Mouse (Mus musculus): ENCODE measurements around the gene Phxr2.

The Phxr2 gene

DNA sequence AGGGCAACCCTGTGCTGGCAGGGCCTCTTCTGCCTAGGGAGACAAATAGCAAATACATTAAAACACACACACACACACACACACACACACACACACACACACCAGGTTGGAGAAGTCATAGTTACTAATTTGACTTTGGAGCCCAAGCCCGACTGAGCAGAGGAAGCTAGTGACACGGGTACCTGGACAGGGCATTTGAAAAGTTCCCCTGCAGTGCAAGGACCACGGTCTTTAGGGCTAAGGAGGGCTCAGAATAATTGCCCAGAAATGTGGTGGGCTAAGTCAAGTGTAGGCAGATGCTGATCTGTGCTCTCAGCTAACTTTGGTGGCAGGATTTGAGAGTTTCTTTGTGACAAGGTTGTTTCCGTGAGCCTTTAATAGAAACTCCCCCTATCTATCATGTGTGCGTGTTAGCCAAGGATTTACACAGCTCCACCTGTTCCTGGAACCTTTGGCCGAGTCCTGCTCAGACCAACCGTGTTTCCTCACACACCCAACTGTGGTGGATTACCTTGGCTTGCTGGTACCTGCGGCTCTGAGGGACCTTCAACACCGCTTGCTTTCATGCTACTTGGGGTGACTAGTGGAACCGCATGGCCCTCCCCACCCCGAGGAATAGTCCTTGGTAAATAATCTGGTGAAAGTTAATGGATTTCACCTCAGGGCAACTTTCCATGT, 6.6 kb upstream of the Phxr2 start:
- DNase-seq (ENCODE audit: low spot score) = no peak

DNA sequence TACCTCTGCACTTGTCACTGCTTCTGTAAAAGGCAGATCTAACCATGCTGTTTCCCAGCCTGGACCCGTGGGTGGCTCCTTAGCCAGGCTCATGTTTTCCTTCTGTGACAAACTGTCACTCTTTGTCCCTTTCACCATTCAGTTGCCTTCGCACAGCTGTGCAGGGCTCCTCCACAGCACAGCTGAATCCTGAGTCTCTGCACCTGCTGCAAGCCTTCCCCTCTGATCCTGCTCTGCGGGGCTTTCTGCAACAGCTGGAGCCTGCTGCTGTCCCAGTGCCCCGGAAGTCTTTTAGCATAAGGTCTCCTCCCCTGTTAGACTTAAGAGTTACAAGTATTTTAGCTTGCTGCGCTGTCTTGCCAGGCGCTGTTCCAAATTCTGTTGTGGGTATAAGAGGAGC, 6.1 kb upstream of the Phxr2 start:
- no peak for DNase-seq (ENCODE audit: low spot score)

DNA sequence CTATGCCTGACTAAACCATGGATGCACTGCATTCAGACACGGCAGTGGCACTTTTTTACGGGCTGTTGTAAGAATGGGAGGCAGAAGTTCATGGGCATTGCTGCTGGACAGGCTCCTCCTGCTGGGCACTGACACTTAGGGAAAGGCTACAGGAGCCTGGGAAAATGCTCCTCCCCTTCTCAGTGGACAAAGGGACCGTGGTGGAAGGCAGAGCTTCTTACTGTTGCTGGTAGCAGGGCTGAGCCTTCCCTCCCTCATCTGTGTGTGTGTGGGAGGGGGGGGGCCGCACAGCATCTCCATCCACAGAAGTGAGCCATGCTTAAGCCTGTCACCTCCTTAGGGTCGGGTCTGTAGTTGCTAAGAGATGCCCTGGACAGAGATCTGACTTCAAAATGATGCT, 5.2 kb upstream of the Phxr2 start:
- DNase-seq (ENCODE audit: low spot score) = no peak

DNA sequence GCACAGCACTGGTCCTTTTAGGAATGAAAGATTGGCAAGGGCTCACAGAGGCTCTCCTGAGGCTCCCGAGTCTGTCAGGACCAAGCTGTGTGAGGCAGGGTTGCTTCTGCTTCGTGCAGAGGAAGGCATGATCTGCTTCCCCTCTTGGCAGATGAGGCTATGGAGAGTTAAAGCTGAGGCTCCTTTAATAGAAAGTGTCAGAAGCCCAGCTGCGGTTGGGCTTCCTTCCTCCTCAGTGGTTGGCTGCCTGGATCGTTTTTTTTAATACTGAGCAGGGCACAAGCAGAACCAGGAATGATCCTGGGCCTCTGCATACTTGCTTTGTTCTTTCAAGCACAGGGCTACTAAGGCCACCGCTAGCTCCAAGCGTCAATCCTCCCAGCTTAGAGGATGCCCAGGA, 4.5 kb upstream of the Phxr2 start:
- DNase-seq (ENCODE audit: low spot score) = no peak

DNA sequence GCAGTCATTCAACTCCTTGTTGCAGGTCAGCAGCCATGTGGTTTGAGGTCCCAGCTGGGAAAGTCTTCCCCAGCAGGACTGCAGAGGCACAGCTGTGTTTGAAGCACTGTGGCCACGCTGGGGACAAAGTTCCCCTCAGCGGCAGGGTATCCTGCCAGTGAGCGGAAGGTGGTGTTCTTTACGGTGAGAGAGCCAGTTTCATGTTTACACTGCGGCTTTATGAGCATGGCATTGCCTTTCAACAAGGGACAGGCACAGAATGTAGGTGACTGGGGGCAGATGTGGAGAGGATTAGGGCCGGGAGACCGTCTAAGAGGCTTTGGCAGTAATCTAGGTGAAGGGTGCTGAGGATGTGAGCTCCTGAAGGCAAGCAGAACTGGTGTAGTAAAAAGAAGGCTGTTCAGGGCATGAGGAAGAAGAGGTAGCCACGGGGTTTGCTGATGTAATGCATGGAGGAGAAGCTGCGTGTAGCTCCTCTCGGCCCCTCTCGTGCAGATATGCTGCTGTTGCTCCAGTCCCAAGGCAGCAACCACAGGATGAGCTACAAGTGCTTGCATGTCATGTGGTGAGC, 1.7 kb upstream of the Phxr2 start:
- no peak for DNase-seq (ENCODE audit: low spot score)

DNA sequence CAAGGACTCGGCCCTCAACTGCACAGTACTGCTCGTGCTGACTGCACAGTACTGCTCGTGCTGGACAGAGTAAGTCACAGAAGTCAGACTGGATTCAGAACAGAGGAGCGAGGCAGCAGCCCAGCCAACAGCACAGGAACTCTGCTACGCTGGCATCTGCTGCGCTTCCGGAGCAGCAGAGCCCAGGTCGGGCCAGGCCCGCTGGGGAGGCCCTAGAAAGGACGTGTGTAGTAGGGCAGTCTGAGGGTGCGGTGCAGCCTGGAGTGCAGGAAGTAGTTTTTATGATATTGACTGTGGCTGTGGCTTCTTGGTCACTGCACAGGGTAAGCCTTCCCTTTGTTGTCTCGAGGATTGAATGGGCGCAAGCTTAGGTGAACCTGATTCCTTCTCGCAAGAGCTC, 829 bp upstream of the Phxr2 start:
- no peak for DNase-seq (ENCODE audit: low spot score)

DNA sequence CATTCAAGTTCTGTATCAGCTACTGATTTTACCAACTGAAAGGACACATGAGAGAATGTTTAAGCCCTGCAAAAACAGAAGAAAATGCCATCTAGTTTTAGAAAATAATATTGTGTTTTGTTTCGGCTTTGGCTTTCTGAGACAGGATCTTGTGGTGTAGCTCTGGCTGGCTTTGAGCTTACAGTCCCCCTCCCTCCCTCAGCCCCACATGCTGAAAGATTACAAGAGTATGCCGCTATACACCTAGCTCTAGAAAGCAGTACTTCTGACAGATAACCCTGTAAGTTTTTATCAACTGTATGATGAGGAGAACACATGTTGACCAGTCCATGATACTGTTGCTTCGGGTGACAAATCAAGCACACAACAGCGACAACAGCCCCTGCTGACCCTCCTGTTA, 6.7 kb downstream of the Phxr2 start:
- no peak for DNase-seq (ENCODE audit: low spot score)

DNA sequence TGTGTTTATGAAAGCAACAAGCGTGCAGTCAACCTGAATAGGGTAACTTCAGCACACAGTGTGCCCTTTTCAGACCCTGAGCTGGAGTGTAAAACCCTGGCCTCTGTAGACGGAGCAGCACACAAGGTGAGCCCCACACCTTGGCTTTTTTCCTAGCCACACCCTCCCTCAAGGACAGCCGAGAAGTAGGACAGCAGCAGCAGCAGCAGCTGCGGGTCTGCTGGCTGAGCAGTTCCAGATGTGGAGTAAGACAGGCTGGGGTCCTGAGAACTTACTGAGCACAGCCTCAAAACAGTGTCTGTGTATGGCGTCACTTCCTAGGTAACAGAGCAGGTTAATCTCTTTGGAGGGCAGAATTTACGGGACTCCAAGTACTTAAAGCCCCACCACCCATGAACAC, 7.4 kb downstream of the Phxr2 start:
- no peak for DNase-seq (ENCODE audit: low spot score)

DNA sequence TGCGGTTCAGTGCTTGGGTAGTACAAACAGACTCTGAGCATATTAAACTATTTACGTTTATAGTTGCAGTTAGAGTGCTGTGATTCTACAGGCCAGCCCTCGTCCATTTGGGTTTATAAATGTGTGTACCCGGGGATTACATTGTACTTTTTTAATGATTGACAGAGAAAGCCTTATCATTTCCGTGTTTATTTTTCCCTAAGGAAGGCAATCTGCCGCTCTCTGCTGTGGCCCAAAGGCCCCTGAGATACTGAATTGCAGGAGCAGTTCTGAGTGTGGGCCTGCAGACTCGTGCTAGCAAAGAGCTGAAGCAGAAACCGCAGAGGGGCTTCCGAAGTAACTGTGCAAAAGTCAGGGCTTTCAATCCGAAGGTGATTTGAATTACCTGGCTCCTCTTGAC, 8.2 kb downstream of the Phxr2 start:
- no peak for DNase-seq (ENCODE audit: low spot score)

DNA sequence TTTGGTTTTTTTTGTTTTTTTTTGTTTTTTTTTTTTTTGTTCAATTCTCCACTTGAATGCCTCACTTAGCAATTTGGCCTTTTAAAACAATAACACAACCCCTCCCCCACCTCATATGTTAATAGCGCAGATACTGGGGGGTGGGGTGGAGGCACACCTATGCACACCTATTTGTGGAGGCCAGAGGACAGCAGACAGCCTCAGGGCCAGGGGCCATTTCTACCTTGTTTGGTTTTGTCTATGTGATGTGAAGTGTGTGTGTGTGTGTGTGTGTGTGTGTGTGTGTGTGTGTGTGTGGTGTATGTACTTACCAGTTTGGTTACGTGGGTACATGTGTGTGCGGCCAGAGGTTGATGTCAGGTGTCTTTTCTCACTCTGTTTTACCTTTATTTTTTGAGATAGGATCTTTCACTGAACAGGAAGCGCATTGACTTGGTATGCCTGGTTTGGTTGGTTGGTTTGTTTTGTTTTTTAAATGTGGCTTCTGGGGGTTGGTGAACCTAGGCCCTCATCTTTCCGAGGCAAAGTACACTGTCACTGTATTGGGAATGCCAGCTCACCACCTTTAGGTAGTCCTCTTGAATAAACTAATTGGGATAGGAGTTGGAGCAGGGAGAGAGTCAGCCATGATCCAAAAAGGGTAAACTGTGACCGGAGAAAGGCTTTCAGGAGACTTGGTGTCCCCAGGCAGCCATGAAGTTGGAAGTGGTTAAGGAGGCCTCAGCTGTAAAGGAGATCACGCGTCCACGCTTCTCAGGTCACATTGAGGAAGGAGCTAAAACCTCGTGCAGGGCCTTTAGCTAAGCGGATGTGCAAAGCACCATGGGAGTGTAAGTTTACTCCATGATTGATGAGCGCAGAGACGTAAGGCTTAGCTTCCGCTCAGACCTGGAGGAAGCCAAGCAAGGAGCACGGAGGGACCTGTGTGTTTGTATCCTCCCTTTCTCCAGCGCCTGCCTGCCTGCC, 9.2 kb downstream of the Phxr2 start:
- DNase-seq (ENCODE audit: low spot score) = no peak

DNA sequence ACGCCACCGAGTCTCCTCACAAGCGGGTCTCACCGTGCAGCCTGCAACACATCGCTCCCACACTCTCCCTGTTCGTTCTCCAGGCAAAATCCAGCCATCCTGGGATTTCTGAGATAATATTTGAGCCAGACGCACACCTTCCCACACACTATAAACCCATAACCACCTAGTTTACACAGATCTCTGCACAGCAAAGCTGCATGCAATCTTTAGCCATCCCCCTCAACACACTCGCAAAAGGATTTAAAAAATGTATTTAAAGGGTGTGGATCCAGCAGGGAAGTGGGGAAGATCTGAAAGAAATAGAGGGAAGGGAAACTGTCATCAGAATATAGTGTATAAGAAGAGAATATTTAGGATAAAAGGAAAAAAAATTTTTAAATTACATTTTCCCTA, 9.9 kb downstream of the Phxr2 start:
- DNase-seq (ENCODE audit: low spot score) = no peak

DNA sequence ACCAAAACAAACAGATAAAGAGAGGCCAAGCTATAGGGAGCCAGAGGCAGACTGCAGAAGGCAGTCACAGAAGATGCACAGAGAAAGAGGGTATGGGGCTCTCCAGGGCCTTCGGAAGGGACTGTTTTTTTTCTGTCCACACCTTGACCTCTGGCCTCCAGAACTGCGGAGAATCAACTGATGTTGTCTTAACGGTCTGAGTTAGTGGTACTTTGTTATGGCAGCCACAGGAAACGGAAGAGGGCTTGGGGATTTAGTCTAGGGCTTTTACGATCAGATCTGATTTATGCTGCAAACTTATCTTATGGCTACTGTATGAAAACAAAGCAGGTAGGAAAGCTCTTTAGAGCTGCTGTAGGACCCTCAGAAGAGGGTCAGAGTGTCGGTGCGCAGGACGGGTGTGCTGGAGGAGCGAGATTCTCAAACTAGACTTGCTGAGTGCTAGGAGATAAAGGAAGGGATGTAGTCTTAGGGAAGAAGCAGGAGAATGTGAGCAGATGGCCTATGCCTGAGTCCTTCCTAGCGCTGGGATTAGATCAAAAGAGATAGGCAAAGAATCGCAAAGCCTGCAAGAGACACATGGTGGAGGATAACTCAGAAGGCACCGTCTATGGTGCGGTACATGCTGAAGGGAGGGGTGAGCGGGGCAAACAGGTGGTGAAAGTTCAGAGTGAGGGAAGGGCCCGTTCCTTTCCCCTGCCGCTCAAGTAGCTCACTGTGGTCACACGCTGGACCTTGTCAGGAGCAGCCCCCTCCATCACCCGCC, 10.5 kb downstream of the Phxr2 start:
- DNase-seq (ENCODE audit: low spot score) = no peak

DNA sequence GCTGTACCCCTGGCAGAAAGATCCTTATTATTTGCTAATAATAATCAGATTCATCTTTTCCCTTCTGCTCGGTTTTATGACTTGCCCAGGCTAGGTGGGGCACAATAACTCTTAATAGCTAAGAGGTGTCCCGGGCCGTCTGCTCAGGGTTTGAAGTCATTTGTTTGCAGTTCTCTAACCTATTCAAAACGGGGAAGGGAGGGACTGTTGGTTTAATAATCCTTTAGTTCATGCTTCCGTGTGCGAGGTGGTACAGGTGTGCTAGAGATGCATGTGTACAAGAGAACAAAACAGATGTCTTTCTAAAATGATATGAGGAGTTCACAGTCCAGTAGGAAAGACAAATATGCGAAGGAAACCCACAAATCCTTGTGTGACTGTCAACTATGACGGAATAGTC, 11.8 kb downstream of the Phxr2 start:
- no peak for DNase-seq (ENCODE audit: low spot score)

DNA sequence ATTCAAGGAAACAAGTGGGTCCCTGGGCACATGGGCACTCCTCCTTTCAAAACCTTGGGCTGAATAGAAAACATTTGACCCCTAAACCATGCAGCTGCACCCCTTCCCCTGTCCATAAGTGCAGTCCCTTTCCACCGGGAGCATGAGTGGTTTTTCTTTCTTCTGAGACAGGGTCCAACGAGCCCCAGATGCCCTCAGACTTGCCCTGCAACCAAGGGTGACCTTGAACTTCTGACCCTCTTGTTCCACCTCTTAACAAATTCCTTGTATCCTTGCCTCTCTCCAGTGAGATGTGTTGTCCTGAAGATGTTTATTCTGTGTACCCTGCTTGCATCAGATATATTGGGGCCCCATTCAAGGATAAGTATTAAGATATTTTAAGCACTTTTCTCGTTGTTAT, 12.6 kb downstream of the Phxr2 start:
- DNase-seq (ENCODE audit: low spot score) = no peak

DNA sequence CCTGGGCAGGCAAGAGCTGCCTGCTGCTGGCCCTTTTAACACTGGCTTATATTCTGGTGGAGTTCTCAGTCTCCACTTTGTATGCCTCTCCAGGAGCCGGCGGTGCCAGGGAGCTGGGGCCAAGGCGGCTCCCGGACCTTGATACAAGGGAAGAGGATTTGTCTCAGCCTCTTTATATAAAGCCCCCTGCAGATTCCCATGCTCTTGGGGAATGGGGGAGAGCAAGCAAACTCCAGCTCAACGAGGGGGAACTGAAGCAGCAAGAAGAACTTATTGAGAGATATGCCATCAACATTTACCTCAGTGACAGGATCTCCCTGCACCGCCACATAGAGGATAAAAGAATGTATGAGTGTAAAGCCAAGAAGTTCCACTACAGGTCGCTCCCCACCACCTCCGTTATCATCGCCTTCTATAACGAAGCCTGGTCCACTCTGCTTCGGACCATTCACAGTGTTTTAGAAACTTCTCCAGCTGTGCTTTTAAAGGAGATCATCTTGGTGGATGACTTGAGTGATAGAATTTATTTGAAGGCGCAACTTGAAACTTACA, 17.6 kb downstream of the Phxr2 start:
- peak; percentile 9 for DNase-seq (ENCODE audit: low spot score)

DNA sequence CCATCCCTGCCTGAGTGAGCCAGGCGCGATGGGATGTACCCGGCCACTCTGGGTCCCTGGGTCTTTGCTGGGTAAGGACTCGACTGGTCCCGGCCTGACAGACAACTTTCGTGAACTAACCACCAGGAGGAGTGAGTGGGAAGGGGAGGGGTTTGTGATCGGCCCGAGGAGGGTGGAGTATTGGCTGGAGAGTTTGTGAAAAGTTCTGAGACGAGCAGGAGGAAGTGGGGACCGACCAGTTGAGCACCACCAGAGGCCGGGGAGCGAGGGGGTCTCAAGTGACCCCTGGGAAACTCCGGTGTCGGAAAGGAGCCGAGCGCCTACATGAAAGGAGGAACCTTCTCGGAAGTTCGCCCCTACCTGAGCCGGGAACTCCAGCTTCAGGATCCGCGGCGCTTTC, 18.2 kb downstream of the Phxr2 start, which contains the start of gene Galnt4:
Galnt4 (plus strand) TSS at position 196 of the 400 bp plus-strand sequence.
- DNase-seq (ENCODE audit: low spot score) = peak; percentile 80

DNA sequence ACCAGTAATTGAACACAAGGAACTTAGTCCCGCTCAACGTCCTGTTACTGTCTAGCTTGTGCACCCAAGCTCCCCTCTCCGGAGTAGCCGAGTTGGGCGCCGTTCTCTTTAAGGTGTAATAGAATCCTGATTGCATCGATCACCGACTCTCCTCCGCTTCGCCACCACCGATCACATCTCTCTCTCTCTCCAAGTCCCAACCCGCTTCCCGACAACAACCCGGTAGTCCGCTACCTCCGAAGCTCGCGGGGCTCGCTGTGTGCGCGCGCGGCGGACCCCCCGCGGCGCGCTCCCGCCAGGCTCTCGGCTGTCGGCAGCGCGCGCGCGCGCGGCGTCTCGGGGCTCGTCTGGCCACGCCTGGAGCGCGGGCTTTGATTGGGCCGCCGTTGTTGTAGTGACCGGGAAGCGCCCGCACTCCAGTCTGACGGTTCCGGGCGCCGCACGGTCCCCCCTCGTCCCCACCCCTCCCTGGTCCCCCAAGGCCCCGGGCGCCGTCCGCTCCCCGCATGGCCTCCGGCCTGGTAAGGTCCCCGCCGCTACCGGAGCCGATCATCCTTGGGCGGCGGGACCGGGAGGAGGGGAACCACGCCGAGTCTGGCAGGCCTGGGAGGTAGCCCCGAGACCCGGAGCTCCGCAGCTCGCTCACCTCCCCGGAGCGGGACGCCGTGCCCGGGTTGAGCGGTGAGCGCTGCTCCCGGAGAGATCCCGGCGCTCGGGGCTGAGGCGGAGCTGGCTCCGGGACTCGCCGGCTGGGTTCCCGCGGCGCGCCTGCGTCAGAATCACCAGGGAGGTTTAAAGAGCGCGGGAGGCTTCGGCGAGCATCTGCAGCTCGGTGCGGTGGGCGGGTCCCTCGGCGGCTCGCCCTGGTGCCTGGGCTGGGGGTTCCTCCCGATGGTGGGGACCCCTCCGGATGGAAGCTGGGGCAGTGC, 19.2 kb downstream of the Phxr2 start, which contains the start of gene Poc1b:
Poc1b (plus strand) TSS at position 334 of the 929 bp plus-strand sequence.
- DNase-seq (ENCODE audit: low spot score) = peak; percentile 81

DNA sequence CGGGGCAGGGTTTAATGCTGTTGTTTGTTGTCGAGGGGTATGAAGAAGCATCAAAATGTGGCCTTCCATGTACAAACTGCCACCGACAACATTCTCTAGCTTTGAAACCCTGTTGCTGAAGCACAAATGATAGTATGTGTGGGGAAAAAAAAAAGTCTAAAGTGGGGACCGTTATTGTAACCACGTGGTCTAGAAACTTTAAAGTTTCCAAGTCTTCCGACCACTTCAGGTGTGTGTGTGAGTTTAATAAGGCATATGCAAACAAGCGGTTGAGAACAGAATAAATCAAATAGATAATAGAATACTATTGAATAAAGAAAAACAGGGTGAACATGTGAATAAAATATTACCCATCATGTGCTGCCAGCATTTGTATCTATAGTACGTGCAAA, 19.8 kb downstream of the Phxr2 start:
- DNase-seq (ENCODE audit: low spot score) = no peak

DNA sequence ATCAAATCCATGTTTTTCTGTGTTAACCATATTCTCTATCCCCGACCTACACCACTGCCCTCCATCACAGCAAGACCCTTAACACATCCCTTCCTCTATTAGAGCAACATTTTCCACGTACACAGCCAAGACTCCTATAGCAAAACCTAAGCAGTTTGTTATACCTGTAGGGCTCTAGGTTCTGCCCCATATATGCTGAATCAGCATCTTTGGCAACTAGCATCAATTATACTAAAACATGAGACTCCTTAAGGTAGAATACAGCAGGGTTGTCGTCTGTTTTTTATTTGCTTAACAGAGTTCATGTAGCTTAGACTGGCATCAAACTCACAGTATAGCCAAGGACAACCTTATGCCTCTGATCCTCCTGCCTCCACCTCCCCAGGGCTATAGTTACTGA, 20.6 kb downstream of the Phxr2 start:
- DNase-seq (ENCODE audit: low spot score) = no peak

DNA sequence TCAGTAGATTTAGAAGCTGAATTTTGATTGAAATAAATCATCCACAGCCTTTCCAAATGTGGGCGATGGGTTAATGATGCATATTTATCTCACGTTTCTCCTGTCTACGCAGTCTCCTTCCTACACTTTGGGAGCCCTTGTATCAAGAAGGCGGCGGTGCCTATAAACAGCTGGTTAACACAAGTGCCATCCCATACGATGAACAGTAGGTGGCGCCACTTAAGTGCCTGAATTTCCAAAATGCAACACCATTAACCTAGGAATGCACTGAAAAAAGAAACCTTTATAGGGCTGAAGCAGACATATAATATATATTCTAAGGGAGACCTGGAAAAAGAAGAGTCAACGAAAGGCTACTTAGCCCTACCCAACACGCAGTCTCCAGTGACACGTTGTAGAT, 28.8 kb downstream of the Phxr2 start:
- peak; percentile 37 for DNase-seq (ENCODE audit: low spot score)

DNA sequence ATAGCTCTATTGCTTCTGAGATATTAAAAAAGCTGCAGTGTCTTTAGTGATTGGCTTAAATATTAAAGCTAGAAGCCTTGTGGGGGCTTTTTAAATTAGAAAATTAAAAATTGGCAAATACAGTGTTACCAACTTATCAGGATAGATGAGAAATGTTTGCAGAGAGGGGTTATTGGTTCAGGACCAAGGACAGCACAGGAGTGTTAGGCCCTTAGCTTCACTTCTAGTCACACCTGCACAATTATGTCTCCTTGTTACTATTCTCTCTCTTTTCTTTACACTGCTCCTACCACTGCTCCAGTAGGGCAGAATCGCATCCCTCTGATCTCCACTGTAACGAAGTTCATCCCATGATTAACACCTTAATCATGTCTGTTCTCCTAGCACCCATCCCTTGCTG, 31.0 kb downstream of the Phxr2 start:
- DNase-seq (ENCODE audit: low spot score) = no peak
